Mouse (Mus musculus) lung, embryonic 15.5 days (tissue): Measurements from ENCODE around the gene Dok4. TPM values are rescaled to one million over a fixed set of nuclear protein-coding genes. Genes with fewer than 3 reads are reported as not detected.
"Not testable (repeated sequence)": the region's sequence is repeated elsewhere in the genome, so short reads cannot be mapped to it uniquely, and the experiment has no call there.

Source experiments
- ATAC-seq: fragments of 200-750 bp; cut with Nextera tagmentation; 2 replicates; pipeline ENCODE4 v1.8.0; 2017; ENCODE audit warnings: moderate number of reproducible peaks, borderline replicate concordance; ENCODE audit not compliant: low FRiP score, low TSS enrichment; ENCODE audit errors: extremely low read depth
- H3K27ac ChIP-seq: fragments of 300-500 bp; sonication (generic); 2 replicates; pipeline ENCODE4 v1.5.1; 2015; ENCODE audit warnings: moderate library complexity, mild to moderate bottlenecking, inconsistent platforms
- H3K27me3 ChIP-seq: fragments of 300-500 bp; sonication (generic); 2 replicates; pipeline ENCODE4 v1.6.1; 2015; ENCODE audit warnings: inconsistent platforms
- H3K36me3 ChIP-seq: fragments of 300-500 bp; sonication (generic); 2 replicates; pipeline ENCODE4 v1.6.1; 2015; ENCODE audit warnings: inconsistent platforms
- H3K4me1 ChIP-seq: fragments of 300-500 bp; sonication (generic); 2 replicates; pipeline ENCODE4 v1.6.1; 2015; ENCODE audit warnings: inconsistent platforms
- H3K4me2 ChIP-seq: fragments of 300-500 bp; sonication (generic); 2 replicates; pipeline ENCODE4 v1.6.1; 2015; ENCODE audit warnings: inconsistent platforms, mild to moderate bottlenecking, moderate library complexity
- H3K4me3 ChIP-seq: fragments of 300-500 bp; sonication (generic); 2 replicates; pipeline ENCODE4 v1.5.1; 2015; ENCODE audit warnings: mild to moderate bottlenecking, inconsistent platforms
- H3K9ac ChIP-seq: fragments of 300-500 bp; sonication (generic); 2 replicates; pipeline ENCODE4 v1.6.1; 2015; ENCODE audit warnings: inconsistent platforms
- H3K9me3 ChIP-seq: fragments of 300-500 bp; sonication (generic); 2 replicates; pipeline ENCODE4 v1.6.1; 2016; ENCODE audit warnings: inconsistent platforms
- WGBS: fragments of 180-500 bp; shearing (Covaris S2); methylation state at CpG from one replicate; pipeline ENCODE4 v1.1.7; 2015; 5-methylcytosine and 5-hydroxymethylcytosine counted together
- polyA plus RNA-seq: library from polyadenylated mRNA; unstranded; fragments of >200 nt; fragmentation: Nextera tagmentation; extraction: Ambion mirVana; gene quantifications from 2 replicates; pipeline ENCODE4 v1.2.1, GENCODE M21; 2015

Dok4 gene
- polyA plus RNA-seq, 1 experiment from 2014 or later, result 45.7 TPM

DNA sequence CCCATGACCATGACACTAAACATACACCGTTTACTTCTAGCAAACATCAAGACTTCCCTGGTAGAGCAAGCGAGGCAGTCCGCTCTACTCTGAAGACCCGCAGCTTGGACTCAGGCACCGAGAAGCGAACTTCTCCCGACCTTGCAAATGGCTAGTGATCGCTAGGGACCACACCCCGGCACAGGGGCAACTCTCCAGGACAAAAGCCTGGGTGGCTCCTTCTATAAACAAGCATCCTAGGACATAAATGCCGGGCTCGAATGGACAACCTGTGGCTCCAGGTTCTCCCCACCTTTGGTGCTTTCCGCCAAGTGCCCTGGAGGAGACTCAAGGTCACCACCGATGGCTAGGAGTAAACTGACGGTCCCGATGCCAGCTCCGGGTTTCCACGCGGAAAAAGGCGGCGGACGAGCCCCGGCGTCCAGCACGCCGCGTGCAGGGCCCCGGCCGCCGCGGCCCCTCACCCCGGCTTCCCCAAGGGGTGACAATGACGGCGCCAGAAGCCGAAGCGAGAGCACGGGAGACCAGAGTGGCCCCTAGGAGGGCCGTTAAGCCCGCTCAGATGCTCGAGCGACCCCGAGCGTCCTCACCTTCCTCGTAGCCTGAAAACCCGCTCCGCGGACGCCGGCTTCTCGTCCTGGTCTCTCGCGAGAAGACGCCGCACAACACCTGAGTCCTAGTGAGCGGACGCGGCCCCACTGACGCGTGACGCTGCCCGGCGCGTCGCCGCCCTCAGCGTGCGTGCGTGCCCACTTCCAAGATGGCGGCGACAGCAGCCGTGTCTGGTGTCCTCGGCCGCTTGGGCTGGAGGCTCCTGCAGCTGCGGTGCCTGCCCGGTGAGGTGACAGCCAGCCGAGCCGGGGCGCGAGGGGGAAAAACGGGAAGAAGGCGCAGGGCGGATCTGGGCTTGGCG lies 38.2 kb downstream of the Dok4 start, which contains the start of the genes Coq9 and Ciapin1:
TSS of gene Coq9 (plus strand) at position 660 of the 913 bp plus-strand sequence.
TSS of gene Ciapin1 (minus strand) at position 697 of the 913 bp plus-strand sequence.
- ATAC-seq, result peak; percentile 99
- Histone ChIP-seq H3K4me3 (peak within 1 kb of the TSS; percentile 85), H3K4me2 (peak within 1 kb of the TSS; percentile 76), H3K27ac (peak within 1 kb of the TSS; percentile 91), H3K9me3 (no peaks in the 10 kb centered on the region), H3K27me3 (no peaks in the 10 kb centered on the region), H3K36me3 (no peaks in the 10 kb centered on the region), H3K4me1 (peaks cover 15% of the 10 kb centered on the region), H3K9ac (peak within 1 kb of the TSS; percentile 97)
- WGBS, result under 1% methylated on average over 82 of the region's 82 CpGs

DNA sequence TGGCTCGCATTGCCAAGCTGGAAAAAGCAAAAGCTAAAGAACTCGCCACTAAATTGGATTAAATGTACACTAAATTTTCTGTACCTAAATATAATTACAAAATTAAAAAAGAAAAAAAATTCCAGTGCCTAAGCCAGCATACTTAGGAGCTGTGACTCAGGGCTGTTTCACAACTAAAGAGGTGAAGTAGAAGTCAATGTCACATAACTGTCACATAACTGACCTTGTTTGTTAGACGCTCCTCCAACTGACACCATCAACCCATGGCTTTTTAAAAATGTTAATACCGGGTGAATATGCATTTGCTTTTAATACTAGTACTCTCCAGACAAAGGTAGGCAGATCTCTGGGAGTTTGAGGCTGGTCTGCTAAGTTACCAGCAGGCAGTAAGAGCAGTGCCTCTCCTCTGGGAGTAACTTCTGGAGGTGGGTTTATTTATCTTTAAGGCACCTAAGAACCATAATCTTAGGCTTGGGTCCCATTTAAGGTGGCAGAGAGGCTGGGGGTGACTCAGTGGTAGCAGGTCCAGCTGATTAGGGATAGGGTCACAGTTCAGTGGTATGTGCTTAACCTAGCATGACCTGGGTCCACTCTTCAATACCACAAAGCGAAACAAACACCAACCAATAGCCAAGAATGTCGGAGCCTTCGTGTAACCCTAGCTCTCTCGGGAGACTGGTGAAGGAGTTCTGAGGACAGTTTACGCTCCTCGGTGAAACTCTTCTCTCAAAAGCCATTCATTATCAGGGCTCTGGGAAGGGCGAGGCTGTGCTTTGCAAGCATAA lies 39.5 kb downstream of the Dok4 start:
- Histone ChIP-seq H3K4me1 (peaks cover 15% of the 10 kb centered on the region), H3K27ac (no peak overlapping the region), H3K9ac (peak overlapping the region; percentile 86; the same call in 1 of the 2 replicates), H3K4me3 (peak overlapping the region; percentile 85), H3K4me2 (peak overlapping the region; percentile 76), H3K9me3 (no peaks in the 10 kb centered on the region), H3K27me3 (no peaks in the 10 kb centered on the region), H3K36me3 (peaks cover 2% of the 10 kb centered on the region)
- 54% methylated on average over 11 of the region's 11 CpGs for WGBS
- ATAC-seq, result no peak

DNA sequence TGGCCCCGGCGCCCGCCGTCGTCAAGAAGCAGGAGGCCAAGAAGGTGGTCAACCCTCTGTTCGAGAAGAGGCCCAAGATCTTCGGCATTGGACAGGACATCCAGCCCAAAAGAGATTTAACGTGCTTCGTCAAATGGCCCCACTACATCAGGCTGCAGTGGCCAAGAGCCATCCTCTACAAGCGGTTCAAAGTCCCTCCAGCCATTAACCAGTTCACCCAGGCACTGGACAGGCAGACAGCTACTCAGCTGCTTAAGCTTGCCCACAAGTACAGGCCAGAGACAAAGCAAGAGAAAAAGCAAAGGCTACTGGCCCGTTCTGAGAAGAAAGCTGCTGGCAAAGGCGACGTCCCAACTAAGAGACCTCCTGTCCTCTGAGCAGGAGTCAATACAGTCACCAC lies 40.4 kb downstream of the Dok4 start:
- not testable (repeated sequence) for H3K4me3 ChIP-seq, H3K9me3 ChIP-seq, H3K9ac ChIP-seq, H3K27me3 ChIP-seq, H3K36me3 ChIP-seq, H3K27ac ChIP-seq, H3K4me2 ChIP-seq, ATAC-seq
- WGBS, result 90% methylated on average over 13 of the region's 13 CpGs
- H3K4me1 ChIP-seq, result peaks cover 15% of the 10 kb centered on the region

DNA sequence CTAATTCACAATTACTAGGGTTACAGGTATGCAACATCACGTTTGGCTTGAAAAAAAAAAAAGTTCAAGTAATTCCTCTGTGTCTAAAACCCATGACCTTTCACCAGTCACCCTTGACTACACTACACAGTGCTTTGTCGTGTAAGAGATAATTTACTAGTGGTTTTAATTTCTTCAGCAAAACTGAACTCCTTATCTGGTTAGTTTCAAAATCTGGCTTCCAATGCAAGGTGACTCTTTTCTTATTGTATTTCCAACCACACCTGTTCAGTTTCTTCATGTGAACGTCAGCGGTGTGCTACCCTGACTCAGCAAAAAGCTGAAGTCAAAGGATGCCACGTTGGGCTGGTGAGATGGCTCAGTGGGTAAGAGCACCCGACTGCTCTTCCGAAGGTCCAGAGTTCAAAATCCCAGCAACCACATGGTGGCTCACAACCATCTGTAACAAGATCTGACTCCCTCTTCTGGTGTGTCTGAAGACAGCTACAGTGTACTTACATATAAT lies 42.2 kb downstream of the Dok4 start:
- Histone ChIP-seq H3K4me1 (peaks cover 11% of the 10 kb centered on the region), H3K36me3 (peaks cover 21% of the 10 kb centered on the region)
- not testable (repeated sequence) for H3K27me3 ChIP-seq, H3K9me3 ChIP-seq, H3K9ac ChIP-seq, ATAC-seq, H3K4me2 ChIP-seq, H3K4me3 ChIP-seq, H3K27ac ChIP-seq
- 66% methylated on average over 7 of the region's 7 CpGs for WGBS

DNA sequence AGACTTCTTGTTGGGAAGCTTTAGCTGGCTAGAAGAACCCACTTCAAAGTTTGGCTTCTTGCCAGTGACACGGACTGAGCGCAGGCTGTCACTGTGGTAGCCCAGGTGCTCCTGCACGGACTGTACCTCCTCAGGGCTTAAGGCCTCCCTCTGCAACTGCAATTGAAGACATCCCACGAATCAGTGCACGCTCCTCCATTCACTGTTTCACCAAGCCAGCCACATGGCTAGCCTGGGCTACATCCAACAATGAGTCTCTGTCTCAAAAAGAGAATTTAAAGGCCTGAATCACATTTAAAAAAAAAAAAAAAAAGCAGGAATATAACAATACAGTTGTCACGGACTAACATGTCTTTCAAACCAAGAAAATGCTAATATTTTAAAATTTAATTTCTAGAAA lies 47.8 kb downstream of the Dok4 start:
- Histone ChIP-seq H3K4me1 (no peaks in the 10 kb centered on the region), H3K9ac (no peak overlapping the region), H3K27ac (no peak overlapping the region), H3K4me2 (no peak overlapping the region), H3K9me3 (no peaks in the 10 kb centered on the region), H3K36me3 (peaks cover 64% of the 10 kb centered on the region), H3K4me3 (no peak overlapping the region), H3K27me3 (no peaks in the 10 kb centered on the region)
- ATAC-seq, result no peak
- WGBS, result 82% methylated on average over 6 of the region's 6 CpGs

DNA sequence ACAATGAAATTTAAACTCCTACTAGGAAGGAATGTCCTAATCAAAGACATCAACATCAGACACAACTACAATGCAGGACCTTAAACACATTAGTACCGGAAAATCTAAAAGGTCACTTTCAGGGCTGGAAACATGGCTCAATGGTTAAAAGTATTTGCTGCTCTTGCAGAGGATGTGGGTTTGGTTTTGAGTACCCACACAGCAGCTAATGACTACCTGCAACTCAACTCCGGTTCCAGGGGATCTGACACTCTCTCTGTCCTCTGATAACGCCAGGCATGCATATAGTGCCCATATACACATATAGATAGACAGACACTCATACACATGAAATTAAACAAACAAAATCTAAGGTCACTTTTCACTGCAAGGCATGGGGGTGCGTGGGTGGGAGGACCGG lies 49.9 kb downstream of the Dok4 start:
- Histone ChIP-seq H3K9me3 (no peaks in the 10 kb centered on the region), H3K27ac (no peak overlapping the region), H3K4me3 (no peak overlapping the region), H3K4me1 (no peaks in the 10 kb centered on the region), H3K27me3 (no peaks in the 10 kb centered on the region), H3K4me2 (no peak overlapping the region), H3K9ac (no peak overlapping the region), H3K36me3 (peaks cover 70% of the 10 kb centered on the region)
- 90% methylated on average over 5 of the region's 5 CpGs for WGBS
- ATAC-seq, result no peak

DNA sequence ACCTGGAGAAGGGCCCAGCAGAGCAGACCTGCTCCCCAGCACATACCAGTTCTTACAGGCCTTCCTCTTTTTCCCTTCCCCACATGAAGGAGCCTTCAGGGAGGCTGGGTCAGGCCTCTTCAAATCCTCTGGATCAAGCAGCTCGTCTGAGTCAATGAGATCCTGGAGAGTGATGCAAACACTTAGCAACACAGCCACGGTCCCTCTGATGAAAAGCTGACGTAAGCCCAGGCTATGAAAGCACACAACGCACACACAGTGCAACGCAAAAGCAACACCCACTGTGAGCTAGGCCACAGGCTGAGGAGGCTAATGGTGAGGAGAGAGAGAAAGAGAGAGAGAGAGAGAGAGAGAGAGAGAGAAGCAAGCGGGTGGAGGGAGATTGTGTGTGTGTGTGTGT lies 51.0 kb downstream of the Dok4 start:
- no peak overlapping the region for H3K9ac ChIP-seq
- no peaks in the 10 kb centered on the region for H3K9me3 ChIP-seq
- no peak for ATAC-seq
- no peak overlapping the region for H3K4me3 ChIP-seq
- H3K4me2 ChIP-seq, result no peak overlapping the region
- H3K27ac ChIP-seq, result no peak overlapping the region
- 77% methylated on average over 6 of the region's 6 CpGs for WGBS
- H3K36me3 ChIP-seq, result peaks cover 67% of the 10 kb centered on the region
- H3K4me1 ChIP-seq, result no peaks in the 10 kb centered on the region
- no peaks in the 10 kb centered on the region for H3K27me3 ChIP-seq

DNA sequence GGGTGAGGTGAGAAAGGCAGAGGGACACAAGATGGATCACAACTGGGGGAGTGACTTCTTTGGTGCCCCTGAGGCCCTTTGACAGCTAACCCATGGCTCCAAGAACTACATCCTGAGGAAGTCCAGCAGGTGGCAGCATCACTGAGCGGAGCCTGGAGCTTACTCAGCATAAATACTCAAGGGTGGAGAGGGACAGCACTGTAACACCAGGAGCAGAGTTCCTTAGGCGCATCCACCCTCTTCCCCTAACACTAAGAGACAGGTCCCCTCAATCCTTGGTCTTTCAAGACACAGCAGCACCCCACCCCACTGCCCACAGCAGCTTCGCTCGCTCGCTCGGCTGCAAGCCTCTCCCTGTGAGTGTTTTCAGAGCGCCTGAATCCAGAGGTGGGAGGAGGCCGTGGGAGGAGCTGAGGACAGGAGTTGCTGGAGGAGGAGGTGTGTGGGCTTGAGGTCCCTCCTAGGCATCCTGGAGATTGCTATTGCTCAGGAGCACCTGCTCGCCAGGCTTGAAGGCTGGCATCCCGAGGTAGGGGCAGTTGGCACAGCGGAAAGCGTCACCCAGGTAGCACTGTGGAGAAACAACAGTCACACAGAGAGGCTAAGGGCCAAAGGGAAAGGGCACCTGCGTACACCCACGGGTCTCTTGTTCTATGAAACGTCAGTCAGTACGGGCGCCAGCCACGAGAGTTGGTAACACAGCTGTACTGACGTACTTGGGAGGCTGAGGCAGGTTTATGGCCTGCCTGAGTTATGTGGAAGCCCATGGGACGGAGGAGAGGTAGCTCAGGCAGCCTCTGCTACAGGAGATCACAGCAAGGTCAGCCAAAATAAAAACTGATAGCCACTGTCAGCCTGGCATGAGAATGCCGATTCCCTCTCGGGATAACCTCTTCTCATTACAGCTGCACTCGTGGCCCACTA lies 53.2 kb downstream of the Dok4 start:
- H3K36me3 ChIP-seq, result peaks cover 53% of the 10 kb centered on the region
- no peaks in the 10 kb centered on the region for H3K4me1 ChIP-seq
- 79% methylated on average over 23 of the region's 23 CpGs for WGBS
- no peak overlapping the region for H3K4me3 ChIP-seq
- no peak overlapping the region for H3K27ac ChIP-seq
- H3K27me3 ChIP-seq, result no peaks in the 10 kb centered on the region
- H3K9me3 ChIP-seq, result no peaks in the 10 kb centered on the region
- no peak overlapping the region for H3K9ac ChIP-seq
- no peak overlapping the region for H3K4me2 ChIP-seq
- ATAC-seq, result peak; percentile 50

DNA sequence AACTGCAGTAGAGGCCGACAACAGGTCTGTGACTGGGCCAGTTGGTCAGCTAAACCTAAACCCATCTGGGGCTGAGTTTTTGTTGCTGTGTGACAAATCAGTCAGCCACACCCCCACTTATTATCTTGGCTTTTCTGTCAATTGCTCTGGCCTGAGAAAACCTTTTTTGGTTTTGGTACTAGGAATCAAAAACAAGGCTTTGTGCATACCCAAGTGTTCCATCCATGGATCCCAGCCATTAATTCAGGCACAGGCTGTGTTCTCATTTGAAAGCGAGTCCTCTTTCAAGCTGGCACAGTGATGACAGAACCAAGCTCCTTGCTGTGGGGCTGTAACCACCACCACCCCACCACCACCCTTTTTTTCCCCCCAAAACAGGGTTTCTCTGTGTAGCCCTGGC lies 54.7 kb downstream of the Dok4 start:
- H3K36me3 ChIP-seq, result peaks cover 44% of the 10 kb centered on the region
- no peak overlapping the region for H3K4me3 ChIP-seq
- no peaks in the 10 kb centered on the region for H3K27me3 ChIP-seq
- 94% methylated on average over 2 of the region's 2 CpGs for WGBS
- H3K9ac ChIP-seq, result no peak overlapping the region
- H3K4me1 ChIP-seq, result no peaks in the 10 kb centered on the region
- no peak overlapping the region for H3K4me2 ChIP-seq
- H3K27ac ChIP-seq, result no peak overlapping the region
- no peaks in the 10 kb centered on the region for H3K9me3 ChIP-seq
- ATAC-seq, result no peak

DNA sequence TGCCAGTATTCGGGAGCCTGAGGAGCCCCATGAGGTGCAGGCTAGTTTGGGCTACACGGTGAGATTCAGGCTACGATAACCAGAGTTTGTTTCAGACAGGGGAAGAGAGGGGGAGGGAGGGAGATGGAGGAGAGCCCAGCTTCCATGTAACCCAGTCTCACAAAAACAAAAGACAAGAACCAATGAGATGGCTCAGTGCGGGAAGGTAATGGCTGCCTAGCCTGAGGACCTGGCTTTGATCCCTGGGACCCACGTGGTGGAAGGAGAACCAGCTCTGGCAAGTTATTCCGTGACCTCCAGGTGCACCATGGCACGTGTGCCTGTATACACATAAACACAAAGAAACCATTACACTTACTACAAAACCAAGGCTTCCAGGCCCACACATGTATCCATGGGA lies 55.6 kb downstream of the Dok4 start:
- no peaks in the 10 kb centered on the region for H3K4me1 ChIP-seq
- no peaks in the 10 kb centered on the region for H3K27me3 ChIP-seq
- peaks cover 37% of the 10 kb centered on the region for H3K36me3 ChIP-seq
- no peak overlapping the region for H3K27ac ChIP-seq
- H3K4me2 ChIP-seq, result no peak overlapping the region
- 86% methylated on average over 7 of the region's 7 CpGs for WGBS
- no peaks in the 10 kb centered on the region for H3K9me3 ChIP-seq
- ATAC-seq, result no peak
- no peak overlapping the region for H3K4me3 ChIP-seq
- H3K9ac ChIP-seq, result no peak overlapping the region

DNA sequence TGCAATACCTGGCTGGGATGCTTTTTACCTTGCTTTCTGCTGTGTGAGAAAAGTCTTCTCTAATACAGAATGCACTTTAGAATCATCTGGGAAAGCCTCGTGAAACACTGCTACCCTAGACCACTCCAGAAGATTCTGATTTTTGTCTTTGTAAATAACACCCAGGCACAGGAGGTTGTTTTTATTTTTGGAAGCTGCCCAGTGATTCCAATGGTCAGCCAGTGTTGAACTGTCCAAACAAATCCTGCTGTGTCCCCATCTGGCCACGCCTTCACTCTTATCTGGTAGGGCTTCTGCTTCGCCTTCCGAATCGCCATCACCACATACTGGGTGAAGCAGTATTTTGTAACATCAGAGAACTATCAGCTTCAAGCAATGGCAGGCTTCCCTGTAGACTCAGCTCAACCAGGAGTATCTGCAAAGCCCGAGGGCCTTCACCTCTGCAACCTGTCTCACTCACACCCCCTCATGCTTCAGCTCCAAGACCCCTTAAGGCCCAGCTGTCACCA lies 56.4 kb downstream of the Dok4 start:
- no peak for ATAC-seq
- Histone ChIP-seq H3K36me3 (peaks cover 32% of the 10 kb centered on the region), H3K4me2 (no peak overlapping the region), H3K27ac (no peak overlapping the region), H3K4me3 (no peak overlapping the region), H3K27me3 (no peaks in the 10 kb centered on the region), H3K9ac (no peak overlapping the region), H3K4me1 (no peaks in the 10 kb centered on the region), H3K9me3 (no peaks in the 10 kb centered on the region)
- WGBS, result 60% methylated on average over 6 of the region's 6 CpGs
